Mouse (Mus musculus) A20 (cell line): ENCODE data around the gene Chrm5.

ENCODE experiments used
- DNase-seq: peaks from one replicate; pipeline ENCODE4 v3.0.0-alpha.2; 2011; ENCODE audit warnings: low read depth, low spot score

The Chrm5 gene

DNA sequence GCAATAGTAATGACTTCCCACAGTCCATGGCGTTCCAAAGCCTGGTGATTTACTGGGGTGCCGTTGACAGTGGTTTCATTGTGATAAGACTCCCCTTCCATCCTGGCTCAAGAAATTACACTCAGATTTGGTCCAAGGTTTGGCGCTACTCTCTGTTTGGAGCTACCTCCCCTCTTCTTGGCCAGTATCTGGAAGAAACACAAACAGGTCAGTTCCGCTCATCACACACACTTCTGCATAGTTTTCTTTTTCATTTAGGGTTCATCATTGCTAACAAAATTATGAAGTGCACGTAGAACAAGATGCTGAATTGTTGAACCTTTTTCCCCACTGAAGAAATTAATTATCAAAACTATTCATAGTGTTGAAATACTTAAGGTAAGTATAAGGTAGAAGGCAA, at the start of gene Chrm5:
Gene Chrm5 (minus strand): TSS at position 101 of the 400 bp plus-strand sequence.
- no peak for DNase-seq

DNA sequence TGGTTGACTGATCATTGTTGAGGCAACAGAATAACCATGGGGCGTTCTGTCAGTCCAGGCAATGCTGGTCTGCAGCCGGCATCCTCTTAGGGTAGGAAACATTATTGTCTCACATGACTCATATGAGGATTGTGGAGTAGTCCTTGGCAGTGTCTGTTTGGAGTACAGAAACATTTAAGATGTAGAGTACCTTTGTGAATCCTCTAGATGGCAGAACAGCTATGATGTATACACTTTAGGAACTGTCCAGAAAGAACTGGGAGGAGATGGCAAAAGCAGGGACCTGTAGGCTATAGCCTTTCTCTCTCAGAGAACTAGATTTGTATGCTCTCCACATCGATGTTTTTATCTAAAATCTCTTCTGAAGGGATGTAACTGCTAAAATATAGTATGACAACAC, 46.4 kb upstream of the Chrm5 start:
- no peak for DNase-seq

DNA sequence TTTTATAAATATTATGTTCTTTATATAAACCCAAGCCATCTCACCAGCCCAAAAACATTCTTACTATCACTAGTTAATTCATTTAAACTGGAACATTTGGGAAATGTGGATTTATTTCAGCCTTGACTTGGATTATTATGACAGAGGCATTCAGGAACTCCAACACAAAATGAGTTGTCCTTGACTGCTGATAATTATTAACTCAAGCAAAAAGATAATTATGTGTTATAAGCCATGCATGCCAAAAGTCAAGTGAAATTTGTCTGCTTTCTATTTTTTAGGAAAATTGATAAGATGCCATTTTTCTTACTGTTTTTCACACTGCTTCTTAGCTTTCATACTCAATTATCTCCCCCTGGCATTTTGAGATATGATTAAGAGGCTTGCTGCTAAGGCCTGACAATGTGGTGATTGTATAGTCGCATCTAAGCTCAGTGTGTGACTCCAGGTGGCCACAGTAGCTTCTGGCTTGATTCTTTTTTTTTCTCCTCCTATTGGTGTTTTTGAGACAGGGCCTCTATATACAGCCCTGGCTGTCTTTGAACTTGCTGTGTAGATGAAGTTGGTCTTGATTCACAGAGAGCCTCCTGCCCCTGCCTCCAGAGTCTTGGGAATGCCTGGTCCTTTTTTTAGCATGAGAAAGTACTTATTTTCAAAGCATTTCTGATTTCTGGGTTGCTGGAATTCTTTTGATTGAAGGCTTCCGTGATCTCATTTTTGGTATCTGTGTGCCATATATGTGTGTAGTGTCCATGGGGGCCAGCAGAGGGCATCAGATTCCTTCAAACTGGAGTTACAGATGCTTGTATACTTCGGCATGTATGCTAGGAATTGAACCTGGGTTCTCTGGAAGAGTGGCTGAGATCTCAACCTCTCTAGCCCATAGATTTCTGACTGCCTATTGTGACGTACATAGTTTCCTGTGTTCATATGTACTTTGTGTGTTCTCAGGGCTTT, 40.2 kb upstream of the Chrm5 start:
- DNase-seq: no peak

DNA sequence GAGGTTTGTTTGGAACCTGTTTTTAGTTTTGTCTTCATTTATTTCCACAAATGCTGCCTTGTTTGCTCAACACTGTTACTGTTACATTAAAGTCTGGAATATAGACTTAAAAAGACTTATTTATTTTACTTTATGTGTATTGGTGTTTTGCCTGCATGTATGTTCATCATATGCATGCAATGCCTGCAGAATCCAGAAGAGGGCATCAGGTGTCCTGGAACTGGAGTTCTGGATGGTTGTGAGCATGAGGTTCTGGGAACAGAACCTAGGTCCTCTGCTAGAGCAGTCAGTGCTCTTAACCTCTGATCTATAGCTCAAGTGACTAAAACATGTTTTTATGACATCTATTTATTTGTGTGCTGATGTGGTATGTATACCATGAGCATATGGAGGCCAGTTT, 38.0 kb upstream of the Chrm5 start:
- no peak for DNase-seq

DNA sequence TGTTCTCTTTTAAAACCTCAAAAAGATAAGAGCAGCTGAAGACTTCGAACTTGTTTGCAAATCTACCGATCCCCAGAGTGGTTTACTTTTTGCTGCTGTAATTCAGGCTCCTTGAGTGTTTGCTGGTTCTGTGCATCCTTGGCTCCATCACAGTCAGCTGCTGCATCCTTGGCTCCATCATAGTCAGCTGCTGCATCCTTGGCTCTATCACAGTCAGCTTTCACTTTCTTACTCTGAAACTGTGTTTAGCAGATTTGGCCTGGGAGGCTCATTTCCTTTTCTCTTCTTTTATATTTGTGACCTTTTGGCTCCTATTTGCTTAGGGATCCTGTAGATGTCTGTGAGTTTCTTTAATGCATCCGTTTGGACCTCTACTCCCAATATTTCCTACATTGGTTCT, 36.6 kb upstream of the Chrm5 start:
- no peak for DNase-seq

DNA sequence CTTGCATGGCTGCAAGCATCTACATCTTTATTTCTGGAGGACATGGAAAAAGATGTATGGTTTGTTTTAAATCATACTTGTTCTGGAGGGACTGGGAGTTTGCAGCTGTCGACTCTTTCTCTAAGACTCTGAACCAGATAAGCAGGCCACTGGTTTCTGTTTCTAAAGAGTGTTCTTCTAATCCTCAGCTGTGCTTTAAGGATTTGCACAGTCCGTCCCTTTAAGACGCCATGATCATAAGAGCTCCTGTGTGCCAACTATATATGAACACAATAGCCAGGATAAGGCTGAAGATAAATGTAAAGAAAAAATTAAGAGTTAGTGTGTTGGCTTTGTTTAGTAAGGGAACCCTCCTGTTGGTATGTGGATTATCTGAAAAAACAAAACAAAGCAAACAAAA, 36.2 kb upstream of the Chrm5 start:
- DNase-seq: no peak

DNA sequence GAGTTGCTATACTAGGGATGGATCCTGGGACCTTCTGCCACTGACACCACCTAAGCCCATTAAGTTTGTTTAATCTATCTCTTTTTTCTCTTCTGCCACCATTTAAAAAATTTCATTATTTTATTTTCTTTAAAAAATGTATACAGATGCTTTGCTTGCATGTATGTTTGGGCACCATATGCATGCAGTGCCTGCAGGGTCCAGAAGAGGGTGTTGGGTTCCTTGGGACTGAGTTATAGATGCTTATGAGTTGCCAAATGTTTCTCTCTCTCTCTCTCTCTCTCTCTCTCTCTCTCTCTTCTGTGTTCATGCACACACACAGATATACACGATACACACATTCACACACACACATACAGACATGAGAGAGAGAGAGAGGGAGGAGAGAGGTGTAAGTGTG, 32.5 kb upstream of the Chrm5 start:
- DNase-seq: no peak

DNA sequence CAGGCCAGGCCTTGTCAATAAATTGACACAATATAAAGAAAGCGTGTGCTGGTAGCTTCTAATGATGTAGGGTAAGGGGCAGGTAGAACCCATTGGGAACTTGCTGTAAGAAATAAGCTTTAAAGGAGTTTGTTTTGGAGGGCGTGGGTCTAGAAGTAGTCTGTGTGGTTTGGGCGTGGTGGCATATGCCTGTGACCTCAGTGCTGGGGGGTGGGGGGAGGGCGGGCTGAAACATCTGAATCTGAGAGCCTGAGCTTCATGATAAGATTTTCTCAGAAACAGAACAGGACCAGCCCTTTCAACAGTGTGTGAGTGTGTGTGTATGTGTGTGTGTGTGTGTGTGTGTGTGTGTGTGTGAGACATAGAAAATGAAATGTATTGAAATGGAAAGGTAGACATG, 29.6 kb upstream of the Chrm5 start:
- no peak for DNase-seq

DNA sequence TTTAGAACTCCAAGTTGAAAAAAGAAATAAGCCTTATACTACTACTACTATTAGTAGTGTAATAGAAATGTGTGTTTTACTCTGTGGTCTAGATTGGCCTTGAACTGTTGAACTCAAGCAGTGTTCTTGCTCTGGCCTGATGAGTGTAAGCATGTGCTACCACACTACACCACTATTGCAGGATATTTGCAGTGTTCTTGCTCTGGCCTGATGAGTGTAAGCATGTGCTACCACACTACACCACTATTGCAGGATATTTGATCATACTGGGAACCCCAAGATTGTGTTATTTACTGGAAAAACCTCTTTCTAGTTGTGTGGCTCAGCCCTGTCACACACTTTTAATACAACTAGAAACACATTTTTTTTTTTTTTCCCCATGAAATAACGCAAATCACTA, 26.9 kb upstream of the Chrm5 start:
- DNase-seq: no peak

DNA sequence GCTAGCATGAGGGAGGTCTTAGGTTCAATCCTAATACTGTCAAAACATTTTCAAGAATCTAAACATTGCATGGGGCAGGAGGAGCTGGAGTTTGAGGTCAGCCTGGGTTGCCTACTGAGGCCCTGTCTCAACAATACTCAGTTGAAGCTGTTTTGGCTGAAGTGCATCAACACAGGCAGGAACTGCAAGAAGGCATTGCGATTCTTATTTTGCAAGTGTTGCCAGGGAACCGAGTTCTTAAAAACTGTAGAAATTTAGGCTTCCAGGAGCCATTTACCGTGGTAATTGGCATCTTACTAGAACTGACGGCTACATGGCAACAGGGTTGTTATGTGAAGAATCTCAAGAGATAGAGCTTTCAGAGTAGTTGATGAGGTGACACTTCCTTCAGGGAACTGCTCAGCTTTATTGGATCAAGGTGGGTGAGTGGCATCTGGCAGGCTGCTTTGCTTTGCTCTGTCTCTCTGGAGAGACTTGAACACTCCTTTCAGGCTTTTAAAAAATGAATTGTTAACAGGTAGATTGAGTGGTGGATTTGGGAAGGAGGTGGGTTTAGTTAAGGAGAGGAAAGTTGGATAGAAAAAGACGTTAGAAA, 26.4 kb upstream of the Chrm5 start:
- no peak for DNase-seq

DNA sequence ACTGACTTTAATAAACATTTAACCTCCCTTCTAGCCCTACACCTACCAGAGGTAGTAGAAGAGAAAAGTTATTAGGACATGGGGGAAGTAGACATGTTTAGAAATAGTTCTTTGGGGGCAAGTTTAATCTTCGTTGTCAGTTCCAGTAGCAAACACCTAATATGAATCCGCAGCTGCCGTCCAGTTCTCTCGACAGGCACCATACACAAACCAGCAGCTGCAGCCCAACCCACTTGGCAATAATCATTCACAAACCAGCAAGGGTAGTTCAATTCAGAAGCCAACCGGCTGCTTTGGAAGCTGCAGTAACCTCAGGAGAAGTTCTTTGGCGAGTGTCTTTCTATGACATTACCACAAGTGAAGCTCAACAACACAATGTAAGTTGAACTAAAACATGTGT, 23.4 kb upstream of the Chrm5 start:
- no peak for DNase-seq

DNA sequence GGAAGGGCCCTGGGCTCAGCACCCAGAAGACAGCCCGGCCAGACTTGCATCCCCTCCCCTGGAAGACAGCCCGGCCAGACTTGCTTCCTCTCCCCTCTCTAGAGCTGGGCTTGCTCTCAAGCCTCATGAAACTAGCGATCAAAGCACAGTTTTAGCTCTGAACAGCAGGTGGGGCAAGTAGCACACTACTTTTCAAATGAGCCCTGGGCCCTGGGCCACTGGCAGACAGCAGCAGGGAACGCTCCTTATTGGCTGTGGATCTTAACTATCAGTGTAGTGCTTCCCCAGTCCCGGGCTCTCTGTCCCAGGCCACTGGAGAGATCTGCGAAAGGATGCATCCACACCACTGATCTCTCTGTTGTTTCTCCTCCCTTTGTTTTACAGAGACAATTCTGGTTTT, 20.6 kb upstream of the Chrm5 start:
- peak; percentile 82 for DNase-seq

DNA sequence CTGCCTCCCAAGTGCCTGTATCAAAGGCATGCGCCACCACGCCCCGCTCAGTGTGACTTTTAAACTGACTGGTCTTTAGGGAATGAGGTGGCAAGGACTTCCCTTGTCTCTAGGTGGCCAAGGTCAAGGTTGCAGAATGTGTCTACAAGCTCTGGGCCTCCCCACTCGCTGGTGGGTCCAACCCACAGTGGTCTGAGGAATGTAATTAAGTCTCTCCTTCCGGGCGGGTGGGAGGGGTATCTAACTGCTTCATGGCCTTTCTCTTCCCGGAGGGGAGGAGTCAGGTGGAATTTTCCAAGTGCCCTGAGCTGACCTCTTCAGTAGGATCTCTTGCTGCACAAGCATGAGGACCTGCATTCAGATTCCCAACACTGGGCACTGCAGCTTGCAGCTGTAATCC, 17.3 kb upstream of the Chrm5 start:
- no peak for DNase-seq

DNA sequence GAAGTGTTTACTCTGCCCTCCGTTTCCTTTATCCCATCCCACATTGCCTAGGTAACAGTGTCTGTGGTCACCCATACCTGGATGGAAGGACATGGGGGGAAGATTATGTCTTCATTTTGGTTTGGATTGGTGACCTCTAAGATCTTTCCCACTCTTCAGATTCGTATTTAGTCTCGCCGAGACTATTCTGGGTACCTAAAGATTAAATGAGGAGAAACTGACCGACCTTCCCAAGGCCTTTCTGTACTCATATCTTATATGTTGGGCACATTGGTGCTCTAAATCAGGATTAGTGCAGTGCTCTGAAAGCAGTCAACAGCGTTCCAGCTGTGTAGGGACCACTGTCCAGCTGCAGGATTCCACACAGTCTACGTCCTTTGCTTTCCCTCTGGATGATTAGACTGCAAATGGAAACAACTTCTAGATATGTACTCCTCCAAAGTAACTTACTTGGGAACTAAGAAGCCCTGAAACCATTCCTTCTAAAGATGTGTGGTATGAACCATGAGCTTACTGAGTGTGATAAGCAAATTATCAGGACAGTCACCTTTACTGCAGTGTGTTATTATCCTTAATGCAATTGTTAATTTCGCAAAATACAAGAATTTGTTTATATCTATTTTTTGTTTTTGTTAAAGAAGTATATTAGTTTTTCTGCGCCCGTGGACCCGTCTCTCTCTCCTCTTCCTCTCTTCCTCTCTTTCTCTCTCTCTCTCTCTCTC, 13.1 kb upstream of the Chrm5 start:
- peak; percentile 64 for DNase-seq

DNA sequence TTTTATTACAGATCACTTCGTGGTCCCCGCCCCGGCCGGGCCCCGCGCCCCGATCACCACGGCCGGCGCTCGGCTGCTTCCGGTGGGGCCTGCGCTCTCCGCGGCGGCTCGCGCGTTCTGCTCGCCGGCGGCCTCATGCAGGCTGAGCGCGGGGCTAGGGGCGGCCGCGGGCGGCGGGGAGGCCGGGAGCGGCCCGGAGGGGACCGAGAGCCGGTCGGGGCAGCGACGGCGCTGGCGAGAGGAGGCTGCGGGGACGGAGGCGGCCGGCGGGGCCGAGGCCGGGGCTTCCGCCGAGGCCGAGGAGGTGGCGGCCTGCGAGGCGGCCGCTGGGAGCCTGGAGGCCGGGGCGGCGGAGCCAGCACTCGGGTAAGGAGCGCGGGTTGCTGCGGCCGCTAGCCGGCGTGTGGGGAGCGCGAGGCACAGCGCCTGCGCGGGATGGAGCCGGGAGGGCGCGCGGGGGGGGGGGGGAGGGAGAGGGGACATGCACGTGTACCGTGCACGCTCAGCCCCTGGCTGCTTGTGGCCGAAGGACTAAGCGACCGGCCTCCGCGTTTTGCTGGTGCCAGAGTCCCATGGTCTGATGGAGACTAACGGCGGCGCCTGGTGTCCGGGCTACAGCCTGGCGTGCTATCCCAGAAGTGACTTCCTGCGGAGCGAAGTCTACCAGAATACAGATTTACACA, 12.4 kb upstream of the Chrm5 start, which contains the start of gene Aven:
Gene Aven (plus strand): TSS at position 109 of the 683 bp plus-strand sequence.
- peak; percentile 85 for DNase-seq

DNA sequence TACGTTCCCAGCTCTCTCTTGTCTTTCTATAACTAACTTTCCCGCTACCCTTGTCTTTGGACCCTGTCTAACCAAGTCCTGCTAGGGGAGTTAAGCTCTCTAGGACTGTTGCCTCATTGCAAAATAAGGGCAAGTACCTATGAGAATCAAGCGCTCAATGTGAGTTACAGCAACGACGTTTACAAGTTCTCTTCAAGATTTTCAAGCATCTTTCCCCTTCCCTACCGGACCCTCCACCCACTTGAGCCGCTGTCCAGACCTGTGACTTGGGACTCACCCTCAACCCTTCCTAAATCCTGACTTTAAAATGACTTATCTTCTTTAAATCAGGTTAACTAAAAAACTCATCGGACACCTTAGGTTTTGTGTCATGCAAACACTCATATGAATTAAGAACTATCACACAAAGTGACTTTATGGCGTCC, 11.9 kb upstream of the Chrm5 start:
- peak; percentile 72 for DNase-seq

DNA sequence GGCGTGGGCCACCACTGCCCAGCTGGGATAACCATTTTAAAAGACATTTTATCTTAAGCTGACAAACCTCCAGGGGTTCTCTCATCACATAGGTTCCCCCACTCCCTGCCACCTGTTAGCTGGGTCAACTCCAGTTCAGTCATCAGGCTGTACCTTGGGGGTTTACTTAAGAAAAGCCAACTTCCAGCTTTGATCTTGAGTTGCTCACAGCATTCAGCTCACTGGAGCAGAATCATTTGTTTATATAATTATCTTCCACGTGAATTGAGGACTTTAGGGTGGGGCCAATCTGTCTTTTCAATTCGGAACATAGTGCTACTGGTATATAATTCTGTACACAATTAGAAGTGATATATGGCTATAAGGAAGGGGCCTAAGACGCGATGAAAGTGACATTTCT, 11.1 kb upstream of the Chrm5 start:
- peak; percentile 40 for DNase-seq

DNA sequence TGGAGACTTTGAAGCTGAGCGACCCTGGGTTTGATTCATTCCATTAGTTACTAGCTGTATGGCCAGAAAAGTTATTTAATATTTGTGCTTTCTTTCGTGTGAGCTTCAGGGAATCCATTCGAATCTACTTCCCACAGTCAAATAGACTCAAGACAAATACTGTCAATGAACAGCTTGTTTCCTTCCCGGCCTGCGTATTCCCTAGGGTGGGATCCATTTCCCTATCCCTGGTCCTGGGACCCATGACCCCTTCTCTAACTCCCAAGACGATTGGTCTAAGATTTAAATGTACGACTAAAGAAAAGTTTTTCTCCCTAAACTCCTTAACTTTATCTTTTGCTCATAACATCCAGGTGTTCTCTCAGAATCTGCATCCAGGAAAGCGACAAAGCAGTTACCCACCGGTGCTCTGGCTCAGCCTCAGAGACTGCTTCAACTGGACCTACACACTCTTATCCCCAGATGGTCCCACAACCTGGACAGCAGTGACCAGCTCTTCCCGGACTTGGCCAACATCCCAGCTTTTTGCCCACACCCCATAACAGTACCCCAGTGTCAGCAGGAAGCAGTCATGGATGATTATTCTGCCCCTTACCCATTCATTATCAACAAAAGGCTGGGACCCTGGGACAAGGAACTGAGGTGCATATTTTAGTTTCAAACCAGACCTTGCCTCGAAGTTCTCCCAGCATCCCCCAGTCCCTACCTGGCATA, 10.1 kb upstream of the Chrm5 start:
- no peak for DNase-seq

DNA sequence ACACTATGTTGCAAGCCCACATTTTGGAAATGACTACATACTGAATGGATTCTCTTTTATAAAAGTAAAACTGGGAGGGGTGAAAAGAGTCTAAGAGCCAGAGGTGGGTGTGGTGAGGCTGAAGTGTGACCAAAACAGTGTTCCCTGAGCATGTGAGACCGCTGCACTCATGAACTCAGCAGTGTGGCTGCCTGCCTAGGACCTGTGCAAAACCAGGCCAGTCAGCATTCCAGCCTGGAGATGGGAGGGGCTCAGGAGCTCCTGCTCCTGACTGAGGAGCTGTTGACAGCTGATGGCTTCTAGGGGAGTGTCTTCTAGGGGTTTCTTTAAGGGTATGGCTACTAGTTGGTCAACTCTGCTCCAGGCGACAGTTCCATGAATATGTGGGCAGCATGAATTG, 4.3 kb upstream of the Chrm5 start:
- no peak for DNase-seq

DNA sequence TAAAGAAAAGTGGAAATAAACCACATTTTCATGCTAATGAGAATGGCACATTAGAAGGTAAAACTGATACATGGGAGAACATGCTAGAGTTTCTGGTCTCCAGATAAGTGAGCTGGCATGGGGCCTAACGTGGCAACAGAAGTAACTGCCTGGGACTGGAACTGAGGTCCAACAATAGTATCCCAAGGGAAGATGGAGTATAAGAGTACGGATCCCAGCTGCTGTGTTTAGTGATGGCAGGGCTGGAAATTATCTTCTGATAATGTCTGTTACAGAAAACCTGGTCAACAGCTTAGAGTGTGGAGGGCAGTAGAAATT, 2.7 kb upstream of the Chrm5 start:
- DNase-seq: no peak
